ENCODE assay signal across 16 mouse cellular contexts in genomic region chr10:59813759-59814158, GRCm38 (mm10).
DNase-seq lines count a peak whose midpoint lies in the region; TF ChIP-seq lines count a peak whose summit lies in the region.
"Had no signal": no experiment of that assay in that cellular context is flagged by ENCODE, and none has a peak within 500 bp of the region (broad histone marks: within the 10 kb centered on the region; RNA-seq: fewer than 3 reads in every experiment).

No protein-coding gene starts in this region.

- H3K4me2 ChIP-seq in myocyte (ENCODE audit: low read depth) = peak overlapping the region; percentile 57
- H3K4me2 ChIP-seq: forebrain, embryonic 15.5 days; hindbrain, embryonic 13.5 days had no signal

- peak; percentile 35 to 53 for DNase-seq in cerebellum, postnatal 10 days
- no peak for DNase-seq in cerebellum, postnatal 4 days (ENCODE audit: low spot score in 2 of 2)
- DNase-seq in gastrocnemius, postnatal 14 days = peak; percentile 20
- DNase-seq in gastrocnemius, postnatal 25 days = no peak
- DNase-seq in left cerebral cortex, postnatal 4 days = peak; percentile 29
- DNase-seq in left cerebral cortex, postnatal 36 days (ENCODE audit: low spot score in 2 of 2) = no peak
- no peak for DNase-seq in ovary, postnatal 36 days (ENCODE audit: low spot score)
- DNase-seq: adrenal gland, postnatal 10 days; B cell, adult 2 months; cerebellum, adult 11-12 months; cerebellum, adult 9-10 months; cerebellum, postnatal 36 days had no signal

- no peak for TF ChIP-seq POLR2A in myocyte (IDR thresholded peaks at IDR 0.05; ENCODE audit: insufficient read length, low read depth)

- intact Hi-C loops in gastrocnemius, postnatal 14 days (cut with DNase I; ENCODE audit: low total_unique reads) = no loop called here
- intact Hi-C loops in left cerebral cortex, postnatal 4 days (cut with DNase I) = loop anchor here (10.0 kb wide), 1 partner anchor 199 kb away; the partner anchor contains the start of genes Gm10322 and Mcu
- intact Hi-C loops in left cerebral cortex, postnatal 36 days (cut with DNase I) = no loop called here

- no peaks in the 10 kb centered on the region for H3K27me3 ChIP-seq in myocyte (ENCODE audit: control insufficient read depth, insufficient read depth, insufficient read length)
- H3K27me3 ChIP-seq: forebrain, embryonic 15.5 days; hindbrain, embryonic 13.5 days had no signal

- no peaks in the 10 kb centered on the region for H3K79me2 ChIP-seq in myocyte (ENCODE audit: control insufficient read depth, insufficient read depth)

- no peak overlapping the region for H3ac ChIP-seq in myocyte (ENCODE audit: control insufficient read depth, insufficient read length)

- peaks cover 8% of the 10 kb centered on the region for H3K36me3 ChIP-seq in myocyte (ENCODE audit: control insufficient read depth, insufficient read depth)
- H3K36me3 ChIP-seq: forebrain, embryonic 15.5 days; hindbrain, embryonic 13.5 days had no signal

- H3K4me3 ChIP-seq in myocyte = no peak overlapping the region
- H3K4me3 ChIP-seq: embryonic facial prominence, embryonic 10.5 days; forebrain, embryonic 15.5 days; hindbrain, embryonic 13.5 days had no signal

TF ChIP-seq in myocyte, 11 proteins besides CTCF, POLR2A, EP300 and RAD21:
- TF ChIP-seq SRF (IDR thresholded peaks at IDR 0.05; ENCODE audit: control insufficient read depth, insufficient read length, low read depth) = no peak
- peak in 2 of 3 experiments; percentile 93 to 99 for TF ChIP-seq MYOD1 (IDR thresholded peaks at IDR 0.05; ENCODE audit: control insufficient read depth in 1 of 3, insufficient read length in 2 of 3, low read depth in 2 of 3)
- peak; percentile 82 for TF ChIP-seq TCF12 (IDR thresholded peaks at IDR 0.05; ENCODE audit: insufficient read depth, poor library complexity, severe bottlenecking)
- no peak for TF ChIP-seq REST (IDR thresholded peaks at IDR 0.05; ENCODE audit: insufficient read depth, insufficient read length)
- no peak for TF ChIP-seq E2F4 (IDR thresholded peaks at IDR 0.05; ENCODE audit: insufficient read depth)
- no peak for TF ChIP-seq CEBPB (IDR thresholded peaks at IDR 0.05; ENCODE audit: insufficient read depth, poor library complexity, severe bottlenecking)
- peak; percentile 92 to 98 (median 95) for TF ChIP-seq MYOG (IDR thresholded peaks at IDR 0.05; ENCODE audit: control insufficient read depth in 1 of 3, insufficient read depth in 1 of 3, insufficient read length in 2 of 3, low read depth in 2 of 3)
- TF ChIP-seq TCF3 (IDR thresholded peaks at IDR 0.05; ENCODE audit: insufficient read length, low read depth) = peak; percentile 94
- peak; percentile 1 for TF ChIP-seq USF1 (IDR thresholded peaks at IDR 0.05; ENCODE audit: low read depth)
- TF ChIP-seq MAX (IDR thresholded peaks at IDR 0.05; ENCODE audit: low read depth) = no peak
TF ChIP-seq in myocyte: peak in this region for 5.

Comparison
In these comparisons a context has a peak if more than half of its experiments do, and no peak if none do; other contexts are left out.
1. DNase-seq: peak in cerebellum, postnatal 10 days (2 of 2), gastrocnemius, postnatal 14 days (single experiment) and left cerebral cortex, postnatal 4 days (single experiment); none in cerebellum, postnatal 4 days (0 of 2), gastrocnemius, postnatal 25 days (single experiment), left cerebral cortex, postnatal 36 days (0 of 2) and ovary, postnatal 36 days (single experiment).